Mouse (Mus musculus): ENCODE results near the gene Stx18. TPM values are rescaled to one million over a fixed set of nuclear protein-coding genes. Genes with fewer than 3 reads are reported as not detected.

The Stx18 gene
- 10 to 100 TPM; 38.7 to 39.9 TPM for total RNA-seq (2021)
- long read RNA-seq, experiment 1, transcript Stx18-207 (10 exons, 900 nt): minor isoform, 12 of 48 reads
- long read RNA-seq, experiment 1, transcript Stx18-203 (11 exons, 3,002 nt): major isoform, 30 of 48 reads
- long read RNA-seq, experiment 1, partial matches to known transcripts: 0 of 48 reads
- long read RNA-seq, experiment 1, other reads (novel, unspliced or antisense): 4 of 48 reads
- long read RNA-seq, experiment 2, transcript Stx18-203 (11 exons, 3,002 nt): major isoform, 18 of 44 reads
- long read RNA-seq, experiment 2, transcript Stx18-207 (10 exons, 900 nt): minor isoform, 16 of 44 reads
- long read RNA-seq, experiment 2, partial matches to known transcripts: 2 of 44 reads
- long read RNA-seq, experiment 2, other reads (novel, unspliced or antisense): 4 of 44 reads

DNA sequence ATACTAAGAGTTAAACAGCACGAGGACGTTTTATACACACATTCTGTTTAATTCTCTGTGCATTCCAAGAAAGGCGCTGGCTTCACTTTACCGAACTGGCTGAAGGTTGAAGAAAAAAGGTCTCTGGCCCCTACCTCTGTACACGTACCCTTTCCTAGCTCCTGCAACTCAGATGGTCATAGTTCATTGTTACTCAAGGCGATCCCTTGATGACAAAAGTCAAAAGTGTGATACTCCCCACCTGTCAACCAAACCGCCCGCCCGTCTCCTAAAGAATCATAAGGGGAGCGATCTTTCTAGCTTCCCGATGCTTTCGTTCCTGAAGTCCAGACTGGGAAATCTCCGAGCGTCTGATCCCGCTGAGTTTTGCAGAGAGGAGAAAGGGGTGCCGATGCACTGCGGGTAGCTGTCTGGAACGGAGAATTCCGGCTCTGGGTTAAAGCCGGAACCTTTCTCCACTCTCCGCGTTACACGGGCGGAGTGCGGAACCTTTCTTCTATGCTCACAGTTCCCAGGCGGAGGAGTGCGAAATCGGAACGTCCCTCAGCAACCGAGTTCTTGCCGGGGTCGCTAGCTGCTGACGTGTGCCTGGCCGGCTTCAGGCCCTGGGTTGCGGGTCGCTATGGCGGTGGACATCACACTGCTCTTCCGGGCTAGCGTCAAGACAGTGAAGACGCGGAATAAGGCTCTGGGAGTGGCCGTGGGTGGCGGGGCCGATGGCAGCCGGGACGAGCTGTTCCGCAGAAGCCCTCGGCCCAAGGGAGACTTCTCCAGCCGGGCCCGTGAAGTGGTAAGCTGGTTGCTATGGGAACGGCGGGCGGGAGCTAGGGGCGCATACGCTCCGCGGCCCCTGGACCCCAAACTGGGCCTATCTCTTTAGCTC lies at the start of gene Stx18:
Stx18 (plus strand) TSS at position 33 of the 883 bp plus-strand sequence.
- DNase-seq (ENCODE audit: low spot score in 2 of 2): peak; percentile 91 to 92
- intact Hi-C loops (cut with DNase I): no loop called here

DNA sequence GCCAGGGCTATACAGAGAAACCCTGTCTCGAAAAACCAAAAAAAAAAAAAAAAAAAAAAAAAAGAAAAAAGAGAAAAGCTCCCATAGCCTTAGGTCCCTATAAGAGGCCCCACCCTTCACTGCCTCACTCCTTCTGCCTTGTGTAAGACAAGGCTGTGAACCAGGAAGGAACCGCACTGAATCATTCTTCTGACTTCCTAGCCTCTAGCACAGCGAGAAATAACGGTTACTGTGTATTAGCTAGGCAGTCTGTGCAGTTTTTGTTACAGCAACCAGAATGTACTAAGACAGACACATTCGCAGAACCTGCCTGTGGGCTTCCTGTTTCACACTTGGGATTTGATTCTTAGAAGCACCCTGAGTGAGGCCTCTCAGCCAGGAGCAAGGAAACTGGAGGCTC lies 46.2 kb upstream of the Stx18 start:
- intact Hi-C loops (cut with DNase I): no loop called here
- DNase-seq (ENCODE audit: low spot score in 2 of 2): no peak

DNA sequence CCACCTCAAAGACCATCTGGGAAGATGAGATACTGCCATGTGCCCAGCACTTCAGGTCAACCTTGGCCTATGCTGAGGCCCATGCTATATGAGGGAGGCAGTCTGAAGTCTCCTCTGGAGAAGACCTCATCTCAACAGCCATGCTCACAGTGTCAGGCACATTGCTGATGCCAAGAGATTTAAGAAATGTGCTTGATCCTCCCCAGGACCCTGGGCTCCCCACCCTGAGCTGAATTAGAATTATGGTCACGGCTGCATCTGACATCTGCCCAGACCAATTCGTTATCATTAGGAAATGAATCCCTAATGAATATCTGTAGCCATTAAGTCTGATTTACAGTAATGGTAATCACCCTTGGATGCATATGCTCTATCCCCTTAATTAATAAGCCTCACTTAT lies 39.7 kb upstream of the Stx18 start:
- intact Hi-C loops (cut with DNase I): no loop called here
- DNase-seq (ENCODE audit: low spot score in 2 of 2): no peak

DNA sequence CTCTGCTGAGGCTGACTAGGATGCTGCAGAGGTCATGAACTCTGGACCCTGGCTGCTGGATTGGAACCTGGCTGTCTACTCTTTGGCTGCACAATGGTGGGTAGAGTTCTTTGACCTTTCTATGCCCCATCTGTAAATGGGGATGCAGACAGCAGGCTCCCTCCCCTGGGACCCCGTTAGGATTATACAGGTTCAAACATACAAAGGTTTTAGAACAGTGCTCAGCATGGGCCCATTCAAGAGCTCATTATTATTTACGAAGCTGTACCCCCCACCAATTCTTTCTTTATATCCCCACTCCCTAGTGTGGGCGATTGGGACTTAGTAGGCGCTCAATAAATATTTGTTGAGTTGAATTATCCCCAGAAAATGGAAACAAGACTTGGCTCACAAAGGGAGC lies 36.0 kb upstream of the Stx18 start:
- no peak for DNase-seq (ENCODE audit: low spot score in 2 of 2)
- intact Hi-C loops (cut with DNase I): no loop called here

DNA sequence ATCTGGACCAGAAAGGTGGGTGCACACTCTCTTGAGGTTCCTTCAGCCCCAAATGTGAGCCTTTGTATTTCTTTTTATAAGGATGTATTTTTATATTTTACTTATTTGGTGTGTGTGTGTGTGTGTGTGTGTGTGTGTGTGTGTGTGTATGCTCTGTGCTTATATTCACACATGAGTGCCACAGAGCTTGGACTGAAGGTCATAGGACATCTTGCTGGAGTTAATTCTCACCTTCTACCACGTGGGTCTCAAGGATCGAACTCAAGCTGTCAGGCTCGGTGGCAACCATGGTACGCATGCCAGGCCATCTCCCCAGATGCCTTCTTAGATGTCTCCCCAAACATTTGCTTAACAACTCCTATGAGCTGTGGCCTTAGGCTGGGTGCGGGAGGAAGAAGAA lies 33.8 kb upstream of the Stx18 start:
- intact Hi-C loops (cut with DNase I): no loop called here
- DNase-seq (ENCODE audit: low spot score in 2 of 2): no peak

DNA sequence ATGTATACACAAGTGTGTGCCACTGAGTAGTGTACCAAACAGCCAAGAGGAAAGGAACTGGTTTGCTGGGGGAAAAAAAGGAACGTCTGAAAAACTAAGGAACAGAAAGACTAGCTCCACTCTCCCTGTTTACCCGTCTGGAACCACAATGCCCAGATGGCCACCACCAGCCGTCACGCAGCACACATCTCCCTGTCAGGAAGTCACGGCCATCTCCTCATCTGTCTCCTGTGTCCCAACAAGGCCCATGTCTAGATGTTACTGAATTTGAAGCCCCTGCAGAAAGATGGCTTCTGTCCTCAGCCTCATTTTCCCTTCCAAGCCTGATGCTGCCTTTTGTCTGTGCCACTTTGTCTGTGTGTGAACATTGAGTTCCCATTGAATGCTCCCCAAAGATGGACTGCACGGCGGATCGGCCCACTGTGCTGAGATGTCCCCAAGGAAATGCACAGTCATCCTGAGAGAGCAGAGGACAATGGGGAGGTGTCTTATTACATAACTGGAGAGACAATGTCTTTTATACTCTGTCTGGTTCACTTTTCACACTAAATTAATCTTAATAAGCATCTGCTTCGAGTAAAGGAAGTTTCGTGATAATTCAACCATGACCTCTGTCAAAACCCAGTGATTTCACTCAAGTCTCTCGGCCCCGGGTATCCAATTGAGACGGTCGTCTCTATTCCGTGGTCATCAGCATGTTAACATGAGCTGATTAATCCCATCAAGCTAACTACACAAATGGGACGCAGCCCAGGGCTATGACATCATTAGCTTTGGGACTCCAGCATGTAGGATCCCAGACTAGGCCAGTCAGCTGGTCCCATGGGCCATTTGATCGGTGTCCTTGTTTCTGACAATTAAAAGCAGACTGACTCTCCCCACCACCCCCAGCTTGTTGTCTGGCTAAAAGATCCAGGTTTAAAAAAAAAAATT lies 31.9 kb upstream of the Stx18 start:
- DNase-seq (ENCODE audit: low spot score in 2 of 2): no peak
- intact Hi-C loops (cut with DNase I): no loop called here

DNA sequence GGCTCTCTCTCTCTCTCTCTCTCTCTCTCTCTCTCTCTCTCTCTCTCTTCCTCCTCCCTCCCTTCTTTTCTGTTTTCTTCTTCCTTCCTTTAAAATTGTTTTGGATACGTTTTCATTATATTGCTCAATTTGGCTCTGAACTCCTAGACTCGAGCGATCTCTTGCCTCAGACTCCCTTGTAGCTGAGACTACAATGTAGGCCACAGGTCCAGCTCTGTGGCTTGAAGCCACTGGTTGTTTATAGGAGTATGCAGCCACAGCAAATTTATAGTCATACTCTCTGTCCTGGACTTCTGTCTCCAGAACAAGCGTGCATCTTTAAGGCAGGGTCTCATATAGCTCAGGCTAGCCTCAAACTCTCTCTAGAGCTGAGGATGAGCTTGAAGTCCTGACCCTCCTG lies 29.5 kb upstream of the Stx18 start:
- intact Hi-C loops (cut with DNase I): no loop called here
- no peak for DNase-seq (ENCODE audit: low spot score in 2 of 2)

DNA sequence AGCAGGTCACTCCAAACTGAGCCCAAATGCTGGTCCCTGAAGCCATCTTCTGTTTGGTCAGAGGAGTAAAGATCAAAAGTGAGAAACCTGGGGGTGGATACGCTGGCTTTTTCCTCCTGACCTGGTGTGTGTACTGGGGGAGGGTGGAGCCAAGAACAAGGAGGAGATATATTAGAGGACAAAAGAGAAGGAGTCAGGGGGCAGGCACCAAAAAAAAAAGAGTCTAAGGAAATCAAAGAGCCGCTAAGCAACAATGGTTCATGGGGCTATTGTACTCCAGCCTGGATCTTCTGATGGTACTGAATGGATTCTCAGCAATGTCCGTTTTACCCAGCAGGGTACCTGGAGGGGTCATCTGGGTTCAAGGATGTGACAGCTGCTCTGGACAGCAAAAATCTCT lies 23.6 kb upstream of the Stx18 start:
- intact Hi-C loops (cut with DNase I): no loop called here
- DNase-seq (ENCODE audit: low spot score in 2 of 2): no peak

DNA sequence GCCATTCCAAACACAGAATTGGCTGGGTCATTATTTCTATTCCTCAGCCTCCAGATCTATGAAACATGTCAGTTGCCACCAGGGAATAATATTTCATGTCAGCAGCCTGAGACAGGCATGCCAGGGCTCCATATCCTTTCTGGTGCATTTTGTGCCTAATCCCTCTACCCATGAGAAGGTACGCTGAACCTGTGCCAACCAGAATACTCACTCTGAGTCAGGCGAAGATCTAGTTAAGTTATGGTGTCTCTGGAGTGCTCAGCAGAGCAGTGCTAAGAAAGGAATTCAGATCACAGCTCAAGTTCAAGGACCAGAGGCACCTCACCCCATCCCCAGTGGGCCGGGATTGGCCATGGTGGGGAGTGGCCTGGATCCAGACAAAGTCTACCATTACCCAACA lies 21.6 kb upstream of the Stx18 start:
- no peak for DNase-seq (ENCODE audit: low spot score in 2 of 2)
- intact Hi-C loops (cut with DNase I): no loop called here

DNA sequence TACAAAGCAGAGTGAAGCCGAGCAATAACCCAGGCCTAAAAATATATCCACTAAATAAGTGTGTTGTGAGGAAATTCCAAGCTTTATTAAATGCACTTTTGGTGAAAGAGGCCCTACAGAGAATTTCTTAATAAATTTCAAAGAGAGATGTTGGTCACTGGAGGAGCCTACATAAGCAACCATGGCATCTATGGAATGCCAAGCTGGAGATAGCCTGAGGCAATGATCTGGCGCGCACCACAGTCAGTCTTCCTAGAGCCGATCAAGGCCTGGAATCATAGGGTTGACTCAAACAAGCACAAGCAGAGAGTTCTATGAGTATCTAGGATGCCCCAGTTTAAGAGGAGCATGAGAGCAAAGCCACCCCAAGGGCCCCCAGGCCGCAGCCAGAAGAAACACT lies 10.9 kb upstream of the Stx18 start:
- intact Hi-C loops (cut with DNase I): no loop called here
- no peak for DNase-seq (ENCODE audit: low spot score in 2 of 2)

DNA sequence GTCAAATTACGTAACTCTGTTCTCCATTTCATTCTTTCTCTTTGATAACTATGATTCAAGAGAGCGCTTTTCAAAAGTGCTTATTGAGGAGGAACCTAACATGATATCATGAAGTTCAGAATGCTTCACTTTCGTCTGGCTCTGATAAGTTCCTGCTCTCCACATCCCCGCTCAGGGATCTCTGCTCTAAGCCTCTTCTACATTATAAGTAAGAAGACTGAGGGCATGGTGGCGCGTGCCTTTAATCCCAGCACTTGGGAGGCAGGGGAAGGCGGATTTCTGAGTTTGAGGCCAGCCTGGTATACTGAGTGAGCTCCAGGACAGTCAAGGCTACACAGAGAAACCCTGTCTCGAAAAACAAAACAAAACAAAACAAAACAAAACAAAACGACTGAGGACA lies 268 bp upstream of the Stx18 start:
- intact Hi-C loops (cut with DNase I): no loop called here
- DNase-seq (ENCODE audit: low spot score in 2 of 2): peak; percentile 7 to 11

DNA sequence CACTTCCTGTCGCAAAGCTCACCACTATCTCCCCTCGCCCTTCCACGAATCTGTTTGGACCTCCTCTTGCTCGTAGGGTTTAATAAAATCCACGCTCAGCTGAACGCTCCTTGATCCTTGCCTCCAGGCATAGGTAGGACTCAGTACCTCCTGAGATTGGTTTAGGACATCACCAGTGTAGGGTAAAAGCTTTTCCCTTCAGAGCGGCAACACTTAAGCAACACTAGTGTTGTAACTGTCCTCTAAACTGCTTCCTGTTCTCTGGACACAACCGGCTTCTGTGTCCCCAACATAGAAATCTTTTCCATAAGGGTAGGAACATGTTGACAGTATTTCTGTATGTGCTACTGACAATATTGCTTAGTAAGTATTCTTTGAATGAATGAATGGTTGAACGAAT lies 1.3 kb downstream of the Stx18 start:
- intact Hi-C loops (cut with DNase I): no loop called here
- no peak for DNase-seq (ENCODE audit: low spot score in 2 of 2)

DNA sequence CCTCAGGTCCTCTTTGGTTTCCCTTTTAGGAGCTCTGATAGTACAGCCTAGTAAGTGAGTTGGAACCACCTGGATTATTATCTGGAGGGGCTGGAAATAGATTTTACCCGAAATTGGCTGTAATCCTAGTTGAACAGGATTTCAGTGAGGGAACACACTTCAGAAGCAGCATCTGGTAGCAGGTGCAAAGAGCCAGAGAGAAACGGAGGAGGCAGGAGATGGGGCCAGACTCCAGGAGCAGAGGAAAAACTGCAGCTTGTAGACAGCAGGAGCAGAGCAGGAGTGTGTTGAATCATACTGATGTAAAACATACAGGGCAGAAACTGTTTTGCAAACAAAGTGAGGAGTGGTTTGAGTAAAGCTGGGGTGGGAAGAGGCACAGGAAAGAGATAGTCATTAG lies 6.4 kb downstream of the Stx18 start:
- DNase-seq (ENCODE audit: low spot score in 2 of 2): peak; percentile 9 to 30
- intact Hi-C loops (cut with DNase I): no loop called here

DNA sequence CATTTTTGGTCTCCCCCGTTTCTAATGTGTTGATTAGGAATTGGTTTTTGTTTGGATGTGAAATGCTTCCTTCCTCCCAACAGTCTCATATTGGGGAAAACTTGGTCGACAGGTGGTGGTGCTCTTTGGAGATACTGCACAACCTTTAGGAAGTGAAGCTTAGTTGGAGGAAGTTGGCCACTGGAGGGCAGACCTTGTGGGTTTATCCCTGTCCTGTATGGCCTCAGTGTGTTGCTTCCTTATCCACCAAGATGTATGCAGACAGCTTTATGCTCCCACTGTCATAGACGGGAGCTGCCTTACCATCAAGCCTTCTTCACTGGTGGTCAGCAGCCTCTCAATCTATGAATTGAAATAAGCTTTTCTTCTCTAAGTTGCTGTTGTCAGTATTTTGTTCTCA lies 9.6 kb downstream of the Stx18 start:
- intact Hi-C loops (cut with DNase I): no loop called here
- DNase-seq (ENCODE audit: low spot score in 2 of 2): no peak

DNA sequence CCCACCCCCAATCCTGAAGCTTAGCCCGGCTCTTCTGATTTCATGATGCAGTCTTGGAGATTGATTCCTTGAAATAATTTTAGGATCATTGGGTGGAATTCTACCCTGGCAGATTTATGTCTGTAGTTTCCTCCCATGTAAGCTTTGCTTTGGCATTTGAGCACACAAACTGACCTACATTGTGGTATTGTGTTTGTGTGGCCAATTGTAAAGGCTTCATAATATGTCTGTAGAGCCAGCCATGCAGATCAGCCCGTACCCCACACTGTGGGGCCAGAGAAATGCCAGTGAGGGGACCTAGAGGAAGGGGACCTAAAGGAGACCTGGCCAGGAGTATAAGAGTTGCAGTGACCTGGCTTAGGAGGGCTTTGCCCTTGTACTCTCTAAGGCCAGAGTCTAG lies 22.5 kb downstream of the Stx18 start:
- DNase-seq (ENCODE audit: low spot score in 2 of 2): no peak
- intact Hi-C loops (cut with DNase I): no loop called here

DNA sequence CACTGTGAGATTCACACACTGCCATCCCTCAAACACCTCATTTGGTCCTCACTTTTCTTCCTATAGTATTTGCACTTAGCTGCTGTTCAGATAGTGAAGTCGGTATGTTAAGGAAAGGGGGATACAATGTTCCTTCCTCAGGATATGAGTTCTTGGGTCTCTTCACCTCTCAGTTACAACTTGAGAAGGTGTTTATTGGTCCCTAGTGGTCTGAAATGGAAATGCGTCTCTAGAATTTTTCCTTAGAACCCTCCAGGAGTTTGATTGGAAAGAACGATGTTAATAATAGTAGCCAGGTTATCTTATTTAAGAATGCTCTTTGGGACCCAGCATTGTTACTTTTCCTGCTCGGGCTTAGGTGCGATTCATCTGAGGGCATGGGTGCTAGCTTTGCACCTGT lies 24.2 kb downstream of the Stx18 start:
- intact Hi-C loops (cut with DNase I): no loop called here
- DNase-seq (ENCODE audit: low spot score in 2 of 2): peak in 1 of 2 experiments; percentile 23

DNA sequence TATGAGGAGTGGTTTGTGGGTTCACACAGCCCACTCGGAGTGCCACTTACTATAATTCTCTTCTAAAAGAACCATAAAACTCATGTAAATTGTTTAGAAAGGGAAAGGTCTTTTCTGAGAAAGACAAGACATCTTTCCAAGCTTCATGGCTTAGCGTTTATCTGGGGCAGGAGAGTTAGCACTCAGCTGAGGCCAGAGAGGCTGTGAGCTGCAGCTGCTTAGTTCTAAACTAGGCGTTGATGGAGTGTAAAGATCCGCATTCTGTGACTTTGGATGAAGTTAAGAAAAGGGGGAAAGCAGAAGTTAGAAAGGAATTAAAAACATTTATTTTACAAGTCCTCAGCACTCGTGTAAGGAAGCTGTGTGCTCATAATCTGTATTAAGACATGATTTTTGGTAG lies 24.8 kb downstream of the Stx18 start:
- intact Hi-C loops (cut with DNase I): no loop called here
- DNase-seq (ENCODE audit: low spot score in 2 of 2): no peak

DNA sequence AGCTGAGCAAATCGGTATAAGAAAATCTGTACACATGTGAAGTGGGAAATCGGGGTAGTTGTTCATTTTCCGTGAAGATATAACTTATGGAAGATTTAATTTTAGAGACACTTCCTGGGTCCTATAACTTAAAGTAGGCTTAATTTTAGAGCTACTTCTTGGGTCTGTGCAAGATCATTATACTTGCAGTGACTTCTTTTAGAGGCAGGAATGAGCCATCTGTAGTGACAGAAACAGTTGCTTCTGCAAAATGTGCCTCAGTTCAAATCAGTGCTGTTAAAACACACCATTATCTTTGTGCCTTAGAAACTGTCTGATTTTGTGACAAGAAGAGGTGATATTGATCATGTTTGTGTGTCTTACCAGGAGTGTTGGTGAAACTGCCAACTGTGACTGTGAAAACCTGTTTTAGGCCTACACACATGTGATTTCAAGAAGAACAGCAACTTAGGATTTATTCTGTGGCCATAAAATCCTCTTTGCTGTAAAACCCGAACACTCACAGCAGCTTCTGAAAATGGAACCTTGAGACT lies 25.6 kb downstream of the Stx18 start:
- DNase-seq (ENCODE audit: low spot score in 2 of 2): no peak
- intact Hi-C loops (cut with DNase I): no loop called here

DNA sequence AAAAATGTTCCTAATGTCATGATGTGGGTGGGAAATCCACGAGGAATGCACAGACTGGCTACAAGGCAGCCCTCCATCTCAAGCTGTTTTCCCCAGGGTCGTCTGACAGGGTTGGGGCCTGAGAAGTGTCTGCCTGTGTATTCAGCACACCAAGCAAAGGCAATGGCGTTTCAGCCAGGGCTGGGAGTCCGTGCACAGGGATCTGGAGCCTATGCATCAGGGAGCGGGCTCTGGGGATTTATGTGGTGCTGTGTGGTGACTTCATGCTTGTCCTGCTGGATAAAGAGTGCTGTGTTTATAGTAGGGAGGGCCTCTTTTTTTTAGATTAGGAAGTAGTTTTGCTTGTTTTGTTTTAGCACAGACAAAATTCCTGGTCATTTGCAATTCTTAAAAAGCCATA lies 26.2 kb downstream of the Stx18 start:
- intact Hi-C loops (cut with DNase I): no loop called here
- DNase-seq (ENCODE audit: low spot score in 2 of 2): no peak

DNA sequence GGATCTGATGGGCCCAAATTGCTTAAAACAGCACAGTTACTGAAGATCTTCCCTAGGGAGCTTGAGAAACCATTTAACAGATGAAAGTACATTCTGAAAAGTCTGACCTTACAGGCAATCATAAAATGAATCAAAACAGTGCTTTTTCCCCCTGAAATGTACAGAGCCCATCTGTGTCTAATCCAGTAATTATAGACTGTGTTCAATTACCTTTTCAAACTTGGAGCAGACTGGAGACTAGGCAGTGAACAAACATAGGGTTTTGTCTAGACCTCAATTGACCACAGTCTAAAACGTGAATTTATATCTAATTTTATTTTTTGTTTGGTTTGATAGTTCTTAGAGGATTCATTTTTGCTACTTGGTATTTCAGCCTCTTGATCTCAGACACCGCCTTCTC lies 26.9 kb downstream of the Stx18 start:
- intact Hi-C loops (cut with DNase I): no loop called here
- no peak for DNase-seq (ENCODE audit: low spot score in 2 of 2)
